Mouse (Mus musculus): ENCODE results near the gene Olfr186.
"Not testable (repeated sequence)": the region's sequence is repeated elsewhere in the genome, so short reads cannot be mapped to it uniquely, and the experiment has no call there.

The Olfr186 gene

GRCm38 (mm10) chr16:59030191-59030590 lies at the start of gene Olfr186:
Gene Olfr186 (minus strand): TSS chr16:59030291.
- DNase-seq (ENCODE audit: extremely low read depth, low read depth) = no peak

- no peak for DNase-seq (ENCODE audit: extremely low read depth, low read depth)
These were observed 47.8 kb upstream of the Olfr186 start, which contains the start of gene Olfr190 for GRCm38 (mm10) chr16:59077905-59078304. Gene Olfr190 (minus strand): TSS chr16:59078005.

- DNase-seq (ENCODE audit: extremely low read depth, low read depth) = no peak
These were observed 43.4 kb upstream of the Olfr186 start for GRCm38 (mm10) chr16:59073520-59073919.

GRCm38 (mm10) chr16:59071755-59072154 lies 41.7 kb upstream of the Olfr186 start:
- no peak for DNase-seq (ENCODE audit: extremely low read depth, low read depth)

- DNase-seq (ENCODE audit: extremely low read depth, low read depth) = not testable (repeated sequence)
These were observed 32.3 kb upstream of the Olfr186 start for GRCm38 (mm10) chr16:59062411-59062810.

- DNase-seq (ENCODE audit: extremely low read depth, low read depth) = not testable (repeated sequence)
These were observed 19.2 kb upstream of the Olfr186 start for GRCm38 (mm10) chr16:59049286-59049685.

GRCm38 (mm10) chr16:59048860-59049259 lies 18.8 kb upstream of the Olfr186 start:
- DNase-seq (ENCODE audit: extremely low read depth, low read depth) = no peak

- DNase-seq (ENCODE audit: extremely low read depth, low read depth) = no peak
These were observed 17.5 kb upstream of the Olfr186 start for GRCm38 (mm10) chr16:59047579-59047978.

GRCm38 (mm10) chr16:59045835-59046234 lies 15.7 kb upstream of the Olfr186 start:
- DNase-seq (ENCODE audit: extremely low read depth, low read depth) = no peak

GRCm38 (mm10) chr16:59039710-59040109 lies 9.6 kb upstream of the Olfr186 start, which contains the start of gene Olfr187:
Gene Olfr187 (minus strand): TSS chr16:59039767.
- DNase-seq (ENCODE audit: extremely low read depth, low read depth) = no peak

GRCm38 (mm10) chr16:59013357-59014018 lies 16.6 kb downstream of the Olfr186 start:
- DNase-seq (ENCODE audit: extremely low read depth, low read depth) = no peak

GRCm38 (mm10) chr16:59007146-59007545 lies 22.9 kb downstream of the Olfr186 start:
- DNase-seq (ENCODE audit: extremely low read depth, low read depth) = no peak

- no peak for DNase-seq (ENCODE audit: extremely low read depth, low read depth)
These were observed 35.0 kb downstream of the Olfr186 start, which contains the start of gene Olfr183 for GRCm38 (mm10) chr16:58995057-58995456. Gene Olfr183 (plus strand): TSS chr16:58995357.
